Mouse (Mus musculus): ENCODE measurements around the gene BC029722.

Gene BC029722

GRCm38 (mm10) chr2:155779066-155779465 lies 40.2 kb downstream of the BC029722 start:
- CTCF ChIA-PET = no interaction called here

GRCm38 (mm10) chr2:155778004-155778403 lies 41.2 kb downstream of the BC029722 start:
- CTCF ChIA-PET = no interaction called here

GRCm38 (mm10) chr2:155777688-155777985 lies 41.6 kb downstream of the BC029722 start:
- CTCF ChIA-PET = no interaction called here

- CTCF ChIA-PET = no interaction called here
Measured at GRCm38 (mm10) chr2:155776824-155777687, 42.2 kb downstream of the BC029722 start.

GRCm38 (mm10) chr2:155775685-155776263 lies 43.5 kb downstream of the BC029722 start:
- CTCF ChIA-PET = no interaction called here

- CTCF ChIA-PET = no interaction called here
Measured at GRCm38 (mm10) chr2:155774927-155775684, 44.1 kb downstream of the BC029722 start, which contains the start of gene Mmp24. Gene Mmp24 (plus strand): TSS chr2:155775342.

- CTCF ChIA-PET = no interaction called here
Measured at GRCm38 (mm10) chr2:155774261-155774926, 44.8 kb downstream of the BC029722 start.

GRCm38 (mm10) chr2:155773664-155774063 lies 45.6 kb downstream of the BC029722 start:
- CTCF ChIA-PET = interaction anchor here (0.5 kb wide), 1 partner anchor 1364 kb away, joined by 4 read pairs; no protein-coding TSS in a partner anchor
